ENCODE assay signal across 8 mouse cellular contexts in the genomic region with DNA sequence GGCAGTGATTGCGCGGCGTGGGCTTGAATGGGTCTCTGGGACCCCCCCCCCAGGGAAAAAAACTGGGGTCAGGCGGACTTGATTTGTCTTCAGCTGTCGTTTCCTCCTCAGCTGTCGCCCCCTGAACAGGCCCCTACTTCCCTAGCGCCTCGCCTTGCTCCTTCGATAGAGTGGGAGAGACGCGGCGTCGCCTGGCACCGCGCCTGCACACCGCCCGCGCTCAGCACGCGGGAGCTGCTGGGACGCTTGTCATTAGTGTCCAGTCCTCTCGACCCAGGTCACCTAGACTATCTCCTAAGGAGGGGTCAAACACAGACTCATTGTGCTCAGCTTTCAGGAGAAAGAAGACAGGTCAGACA. TPM values are rescaled to one million over a fixed set of nuclear protein-coding genes. Genes with fewer than 3 reads are reported as not detected.
DNase-seq lines count a peak whose midpoint lies in the region; ATAC-seq lines count a peak whose summit lies in the region.

No protein-coding gene starts in this region.

- H3K9me3 ChIP-seq in heart, embryonic 15.5 days (replicated peaks), result no peaks in the 10 kb centered on the region
- no peaks in the 10 kb centered on the region for H3K9me3 ChIP-seq in lung, embryonic 16.5 days (ENCODE audit: control insufficient read depth, low read length)

- no peaks in the 10 kb centered on the region for H3K36me3 ChIP-seq in heart, embryonic 15.5 days
- no peaks in the 10 kb centered on the region for H3K36me3 ChIP-seq in lung, embryonic 16.5 days (ENCODE audit: control insufficient read depth, insufficient read depth, low read length)

- under 1% methylated on average over 22 of the region's 22 CpGs for WGBS in heart, embryonic 15.5 days
- under 1% methylated on average over 22 of the region's 22 CpGs for WGBS in lung, embryonic 16.5 days

- peak overlapping the region; percentile 95 for H3K9ac ChIP-seq in heart, embryonic 15.5 days
- peak overlapping the region; percentile 91 for H3K9ac ChIP-seq in lung, embryonic 16.5 days (ENCODE audit: low read length)

- peak overlapping the region; percentile 92 for H3K4me3 ChIP-seq in heart, embryonic 15.5 days
- peak overlapping the region; percentile 79 for H3K4me3 ChIP-seq in lung, embryonic 16.5 days (ENCODE audit: low read length)

- H3K27me3 ChIP-seq in heart, embryonic 15.5 days, result no peaks in the 10 kb centered on the region
- H3K27me3 ChIP-seq in lung, embryonic 16.5 days (ENCODE audit: control insufficient read depth, insufficient read depth, low read depth, low read length), result no peaks in the 10 kb centered on the region

- ATAC-seq in heart, embryonic 15.5 days (replicated peaks; ENCODE audit: insufficient number of reproducible peaks, insufficient read depth, low FRiP score, low read depth), result no peak; the same call in 1 of the 2 replicates
- ATAC-seq in lung, embryonic 16.5 days (ENCODE audit: low read depth), result peak; percentile 28

- peak overlapping the region; percentile 96 for H3K27ac ChIP-seq in heart, embryonic 15.5 days
- peak overlapping the region; percentile 94 for H3K27ac ChIP-seq in lung, embryonic 16.5 days (ENCODE audit: low read length)

- H3K4me2 ChIP-seq in heart, embryonic 15.5 days, result peak overlapping the region; percentile 91
- H3K4me2 ChIP-seq in lung, embryonic 16.5 days (ENCODE audit: low read depth, low read length), result peak overlapping the region; percentile 80

- peak; percentile 47 for DNase-seq in urinary bladder, postnatal 14 days (ENCODE audit: low spot score)
- DNase-seq in urinary bladder, adult 2 months (ENCODE audit: low spot score), result no peak
- DNase-seq in embryo, embryonic 11 days, result peak; percentile 81
- peak; percentile 79 for DNase-seq in kidney, postnatal 10 days
- DNase-seq in right cerebral cortex, adult 18-20 months, result peak; percentile 63
- no peak for DNase-seq in yolk sac, embryonic 10.5 days (ENCODE audit: low spot score)

- peaks cover 74% of the 10 kb centered on the region for H3K4me1 ChIP-seq in heart, embryonic 15.5 days (replicated peaks)
- peaks cover 50% of the 10 kb centered on the region for H3K4me1 ChIP-seq in lung, embryonic 16.5 days (replicated peaks; ENCODE audit: control insufficient read depth, insufficient read depth, low read length)

RNA-seq across cellular contexts. Expression of a gene that starts 0.9 kb away (rescaled TPM):
- polyA plus RNA-seq in urinary bladder, adult 2 months (2012; rRNA removed), result 47.8 and 57.6 TPM in 2 replicates
- 66.8 and 75.0 TPM in 2 replicates for polyA plus RNA-seq in heart, embryonic 15.5 days (2015; fragmentation: Nextera tagmentation; extraction: Ambion mirVana)
- polyA plus RNA-seq in lung, embryonic 16.5 days (2015; fragmentation: Nextera tagmentation; extraction: Ambion mirVana), result 110 and 111 TPM in 2 replicates

RNA-seq across cellular contexts. Expression of a gene that starts 6.1 kb away (rescaled TPM):
- 17.6 and 22.5 TPM in 2 replicates for polyA plus RNA-seq in urinary bladder, adult 2 months (2012; rRNA removed)
- polyA plus RNA-seq in heart, embryonic 15.5 days (2015; fragmentation: Nextera tagmentation; extraction: Ambion mirVana), result 34.0 and 43.3 TPM in 2 replicates
- 42.9 and 46.1 TPM in 2 replicates for polyA plus RNA-seq in lung, embryonic 16.5 days (2015; fragmentation: Nextera tagmentation; extraction: Ambion mirVana)

Comparison
In these comparisons a context has a peak if more than half of its experiments do, and no peak if none do; other contexts are left out.
1. DNase-seq: peak in urinary bladder, postnatal 14 days (single experiment), embryo, embryonic 11 days (single experiment), kidney, postnatal 10 days (single experiment) and right cerebral cortex, adult 18-20 months (single experiment); none in urinary bladder, adult 2 months (single experiment) and yolk sac, embryonic 10.5 days (single experiment).